Mouse (Mus musculus) embryonic facial prominence, embryonic 12.5 days (tissue): Measurements from ENCODE around the gene Parp16. TPM values are rescaled to one million over a fixed set of nuclear protein-coding genes. Genes with fewer than 3 reads are reported as not detected.
"Not testable (repeated sequence)": the region's sequence is repeated elsewhere in the genome, so short reads cannot be mapped to it uniquely, and the experiment has no call there.

Experiments used
- ATAC-seq: fragments of 200-750 bp; cut with Nextera tagmentation; 2 replicates; pipeline ENCODE4 v1.8.0; 2017; ENCODE audit not compliant: insufficient number of reproducible peaks, insufficient read depth, low FRiP score, low TSS enrichment
- H3K27ac ChIP-seq: fragments of 300-500 bp; sonication (generic); 2 replicates; pipeline ENCODE4 v1.5.1; 2016; ENCODE audit warnings: mild to moderate bottlenecking
- H3K27me3 ChIP-seq: fragments of 300-500 bp; sonication (generic); 2 replicates; pipeline ENCODE4 v1.6.1; 2016; ENCODE audit warnings: mild to moderate bottlenecking, moderate library complexity
- H3K36me3 ChIP-seq: fragments of 300-500 bp; sonication (generic); 2 replicates; pipeline ENCODE4 v1.6.1; 2016; ENCODE audit warnings: mild to moderate bottlenecking
- H3K4me1 ChIP-seq: fragments of 300-500 bp; sonication (generic); 2 replicates; pipeline ENCODE4 v1.6.1; 2016
- H3K4me2 ChIP-seq: fragments of 300-500 bp; sonication (generic); replicated peaks from 2 replicates; pipeline ENCODE4 v1.6.1; 2016; ENCODE audit warnings: mild to moderate bottlenecking, moderate library complexity
- H3K4me3 ChIP-seq: fragments of 300-500 bp; sonication (generic); 2 replicates; pipeline ENCODE4 v1.5.1; 2016; ENCODE audit warnings: mild to moderate bottlenecking
- H3K9ac ChIP-seq: fragments of 300-500 bp; sonication (generic); 2 replicates; pipeline ENCODE4 v1.6.1; 2016; ENCODE audit warnings: mild to moderate bottlenecking, moderate library complexity
- H3K9me3 ChIP-seq: fragments of 300-500 bp; sonication (generic); 2 replicates; pipeline ENCODE4 v1.6.1; 2016; ENCODE audit warnings: mild to moderate bottlenecking, moderate library complexity
- WGBS: fragments of 180-500 bp; shearing (Covaris S2); methylation state at CpG from one replicate; pipeline ENCODE4 v1.1.7; 2016; 5-methylcytosine and 5-hydroxymethylcytosine counted together
- polyA plus RNA-seq: library from polyadenylated mRNA; unstranded; fragments of >200 nt; fragmentation: Nextera tagmentation; extraction: Ambion mirVana; gene quantifications from 2 replicates; pipeline ENCODE4 v1.2.1, GENCODE M21; 2016

Gene Parp16
- polyA plus RNA-seq, 1 experiment from 2014 or later = 7.1 TPM

- ATAC-seq = no peak
- H3K4me3 ChIP-seq = no peak overlapping the region
- peaks cover 6% of the 10 kb centered on the region for H3K4me1 ChIP-seq
- H3K4me2 ChIP-seq = no peak overlapping the region
- 58% methylated on average over 1 of the region's 1 CpGs for WGBS
- no peaks in the 10 kb centered on the region for H3K9me3 ChIP-seq
- no peaks in the 10 kb centered on the region for H3K27me3 ChIP-seq
- H3K27ac ChIP-seq = peak overlapping the region; percentile 78; the same call in 1 of the 2 replicates
- H3K36me3 ChIP-seq = no peaks in the 10 kb centered on the region
- no peak overlapping the region for H3K9ac ChIP-seq
These were observed 5.5 kb downstream of the Parp16 start for GRCm38 (mm10) chr9:65200606-65201005.

- Histone ChIP-seq H3K9me3 (no peaks in the 10 kb centered on the region), H3K4me3 (no peak overlapping the region), H3K36me3 (no peaks in the 10 kb centered on the region), H3K9ac (no peak overlapping the region), H3K27ac (peak overlapping the region; percentile 78; the same call in 1 of the 2 replicates), H3K4me2 (no peak overlapping the region), H3K27me3 (no peaks in the 10 kb centered on the region), H3K4me1 (peaks cover 2% of the 10 kb centered on the region)
- 38% methylated on average over 3 of the region's 3 CpGs for WGBS
- no peak for ATAC-seq
These were observed 5.8 kb downstream of the Parp16 start for GRCm38 (mm10) chr9:65201021-65201380.

DNA sequence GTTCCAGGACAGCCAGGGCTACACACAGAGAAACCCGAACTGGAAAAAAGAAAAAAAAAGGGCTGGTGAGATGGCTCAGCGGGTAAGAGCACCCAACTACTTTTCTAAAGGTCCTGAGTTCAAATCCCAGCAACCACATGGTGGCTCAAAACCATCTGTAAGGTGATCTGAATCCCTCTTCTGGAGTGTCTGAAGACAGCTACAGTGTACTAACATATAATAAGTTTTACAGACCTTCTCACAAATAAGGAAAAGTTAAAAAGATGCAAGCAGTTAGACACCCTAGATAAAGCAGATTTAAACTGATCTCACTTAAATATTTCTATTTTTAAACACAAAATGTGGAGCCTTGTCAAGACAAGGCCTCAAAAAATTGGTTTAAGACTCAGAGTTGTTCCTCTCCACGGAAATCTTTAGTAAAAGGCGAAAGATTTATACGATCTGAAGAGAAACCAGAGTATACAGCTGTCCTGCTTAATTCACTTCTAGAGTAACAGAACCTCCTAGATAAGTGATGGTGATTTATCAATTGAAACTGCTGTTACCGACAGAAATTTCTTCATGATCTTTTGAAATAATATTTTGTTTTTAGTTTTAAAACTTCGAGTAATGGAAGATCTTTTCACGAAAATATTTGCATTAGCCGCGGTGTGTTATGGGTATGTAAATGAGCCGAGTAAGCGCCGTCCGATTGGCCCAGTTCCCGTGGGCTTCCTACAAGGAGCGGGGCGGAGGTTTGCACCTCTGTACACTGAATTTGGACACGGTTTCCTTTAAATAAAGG is 6.4 kb downstream of the Parp16 start:
- Histone ChIP-seq H3K9ac (peak overlapping the region; percentile 40), H3K36me3 (no peaks in the 10 kb centered on the region), H3K27me3 (no peaks in the 10 kb centered on the region), H3K9me3 (no peaks in the 10 kb centered on the region), H3K4me2 (peak overlapping the region; percentile 49), H3K27ac (peak overlapping the region; percentile 78), H3K4me1 (no peaks in the 10 kb centered on the region), H3K4me3 (peak overlapping the region; percentile 33)
- peak; percentile 85 for ATAC-seq
- WGBS = under 1% methylated on average over 18 of the region's 18 CpGs

GRCm38 (mm10) chr9:65202165-65202754 is 7.1 kb downstream of the Parp16 start:
- H3K4me1 ChIP-seq = no peaks in the 10 kb centered on the region
- no peak for ATAC-seq
- 21% methylated on average over 11 of the region's 11 CpGs for WGBS
- H3K9me3 ChIP-seq = no peaks in the 10 kb centered on the region
- peak overlapping the region; percentile 49 for H3K4me2 ChIP-seq
- H3K36me3 ChIP-seq = no peaks in the 10 kb centered on the region
- H3K27ac ChIP-seq = peak overlapping the region; percentile 67; the same call in 1 of the 2 replicates
- peak overlapping the region; percentile 33 for H3K4me3 ChIP-seq
- peak overlapping the region; percentile 40 for H3K9ac ChIP-seq
- no peaks in the 10 kb centered on the region for H3K27me3 ChIP-seq

DNA sequence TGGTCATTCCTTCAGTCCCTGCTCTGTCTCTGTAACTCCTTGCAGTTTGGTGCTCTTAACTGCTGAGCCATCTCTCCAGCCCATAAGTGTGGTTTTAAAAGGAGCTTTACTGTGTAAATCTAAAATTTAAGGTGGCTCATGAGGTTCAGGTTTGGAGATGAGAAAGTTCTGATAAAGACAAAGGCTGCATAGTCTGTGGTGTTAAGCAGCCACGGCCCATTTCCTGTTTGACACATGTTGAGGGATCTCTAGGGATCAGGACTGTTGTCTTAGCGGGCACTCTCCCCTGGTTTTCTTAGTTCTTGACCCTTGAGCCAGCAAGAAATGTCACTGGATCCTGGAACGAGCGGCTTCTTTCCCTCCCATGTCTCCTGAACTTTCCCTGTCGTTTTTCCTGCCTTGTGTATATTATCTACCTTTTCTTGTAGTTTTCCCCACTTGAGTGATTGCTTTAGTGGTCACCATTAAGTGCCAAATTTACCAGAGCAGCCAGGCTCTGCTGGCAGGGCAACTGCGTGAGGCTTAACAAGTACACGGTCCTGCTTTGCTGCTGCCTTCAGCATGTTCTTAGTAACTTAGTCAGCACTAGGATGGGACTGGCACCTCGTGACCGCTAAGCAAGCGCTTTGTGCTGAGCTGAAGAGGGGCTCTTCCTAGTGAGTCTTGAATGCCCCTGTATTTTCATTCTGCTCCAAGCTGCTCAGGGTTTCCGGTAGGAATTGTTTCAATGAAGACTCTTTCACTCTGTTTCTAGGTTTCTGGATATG is 10.1 kb downstream of the Parp16 start:
- H3K9me3 ChIP-seq = no peaks in the 10 kb centered on the region
- ATAC-seq = no peak
- no peaks in the 10 kb centered on the region for H3K4me1 ChIP-seq
- no peak overlapping the region for H3K9ac ChIP-seq
- WGBS = 49% methylated on average over 11 of the region's 11 CpGs
- no peak overlapping the region for H3K4me3 ChIP-seq
- H3K4me2 ChIP-seq = no peak overlapping the region
- 0 out of 2 replicates have a peak overlapping the region, but pooled peaks have one; percentile 46 for H3K27ac ChIP-seq
- H3K27me3 ChIP-seq = no peaks in the 10 kb centered on the region
- no peaks in the 10 kb centered on the region for H3K36me3 ChIP-seq

DNA sequence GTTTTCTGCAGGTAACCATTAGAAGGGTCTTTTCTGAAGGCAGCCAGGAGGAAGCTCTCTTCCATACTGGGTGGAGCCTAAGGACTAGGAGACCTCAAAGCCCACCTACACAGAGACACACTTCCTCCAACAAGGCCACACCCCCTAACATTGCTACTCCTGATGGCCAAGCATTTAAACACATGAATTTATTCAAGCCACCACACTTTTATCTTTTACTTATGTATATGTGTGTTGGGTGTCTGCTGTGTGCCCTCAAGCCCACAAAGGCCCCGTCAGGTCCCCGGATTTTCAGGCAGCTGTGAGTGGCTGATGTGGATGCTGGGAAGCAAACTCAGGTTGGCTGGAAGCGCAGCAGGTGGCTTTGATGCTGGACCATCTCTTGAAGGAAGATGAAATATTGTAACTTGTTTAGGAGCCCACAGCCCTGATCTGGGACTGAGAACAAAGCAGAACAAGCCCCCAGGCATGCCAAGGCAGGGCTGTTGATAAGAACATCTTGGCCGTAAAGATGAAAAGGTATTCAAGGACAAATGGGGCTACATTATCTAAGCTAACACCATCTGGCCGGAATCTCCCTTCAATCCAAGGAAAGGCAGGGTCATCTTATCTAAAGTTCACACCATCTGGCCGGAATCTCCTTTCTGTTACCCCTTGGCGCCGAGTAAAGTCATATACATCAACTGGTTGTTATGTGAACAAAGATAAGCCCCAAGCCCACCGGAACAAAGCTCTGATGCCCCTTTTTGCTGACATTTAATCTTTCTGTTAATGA is 12.1 kb downstream of the Parp16 start:
- H3K36me3 ChIP-seq, H3K27me3 ChIP-seq, H3K9ac ChIP-seq, H3K4me2 ChIP-seq, H3K9me3 ChIP-seq, ATAC-seq, H3K27ac ChIP-seq, H3K4me1 ChIP-seq, H3K4me3 ChIP-seq: not testable (repeated sequence)
- WGBS = 95% methylated on average over 9 of the region's 9 CpGs

GRCm38 (mm10) chr9:65208293-65209179 is 13.4 kb downstream of the Parp16 start:
- no peaks in the 10 kb centered on the region for H3K36me3 ChIP-seq
- H3K4me2 ChIP-seq = no peak overlapping the region
- 90% methylated on average over 32 of the region's 32 CpGs for WGBS
- no peaks in the 10 kb centered on the region for H3K27me3 ChIP-seq
- no peak overlapping the region for H3K27ac ChIP-seq
- H3K4me3 ChIP-seq = no peak overlapping the region
- H3K9me3 ChIP-seq = no peaks in the 10 kb centered on the region
- ATAC-seq = no peak
- H3K9ac ChIP-seq = no peak overlapping the region
- no peaks in the 10 kb centered on the region for H3K4me1 ChIP-seq

GRCm38 (mm10) chr9:65211598-65211997 is 16.4 kb downstream of the Parp16 start:
- Histone ChIP-seq H3K27ac (no peak overlapping the region), H3K4me1 (peaks cover 7% of the 10 kb centered on the region), H3K36me3 (no peaks in the 10 kb centered on the region), H3K4me3 (no peak overlapping the region), H3K27me3 (no peaks in the 10 kb centered on the region), H3K9me3 (no peaks in the 10 kb centered on the region), H3K4me2 (no peak overlapping the region), H3K9ac (no peak overlapping the region)
- no peak for ATAC-seq
- 30% methylated on average over 1 of the region's 1 CpGs for WGBS

GRCm38 (mm10) chr9:65214425-65214777 is 19.2 kb downstream of the Parp16 start:
- peak overlapping the region; percentile 83 for H3K4me2 ChIP-seq
- ATAC-seq = no peak
- H3K27me3 ChIP-seq = no peaks in the 10 kb centered on the region
- peaks cover 7% of the 10 kb centered on the region for H3K4me1 ChIP-seq
- no peak overlapping the region for H3K9ac ChIP-seq
- no peaks in the 10 kb centered on the region for H3K36me3 ChIP-seq
- H3K27ac ChIP-seq = peak overlapping the region; percentile 77; the same call in 1 of the 2 replicates
- H3K4me3 ChIP-seq = peak overlapping the region; percentile 67
- WGBS = 14% methylated on average over 10 of the region's 10 CpGs
- H3K9me3 ChIP-seq = no peaks in the 10 kb centered on the region

DNA sequence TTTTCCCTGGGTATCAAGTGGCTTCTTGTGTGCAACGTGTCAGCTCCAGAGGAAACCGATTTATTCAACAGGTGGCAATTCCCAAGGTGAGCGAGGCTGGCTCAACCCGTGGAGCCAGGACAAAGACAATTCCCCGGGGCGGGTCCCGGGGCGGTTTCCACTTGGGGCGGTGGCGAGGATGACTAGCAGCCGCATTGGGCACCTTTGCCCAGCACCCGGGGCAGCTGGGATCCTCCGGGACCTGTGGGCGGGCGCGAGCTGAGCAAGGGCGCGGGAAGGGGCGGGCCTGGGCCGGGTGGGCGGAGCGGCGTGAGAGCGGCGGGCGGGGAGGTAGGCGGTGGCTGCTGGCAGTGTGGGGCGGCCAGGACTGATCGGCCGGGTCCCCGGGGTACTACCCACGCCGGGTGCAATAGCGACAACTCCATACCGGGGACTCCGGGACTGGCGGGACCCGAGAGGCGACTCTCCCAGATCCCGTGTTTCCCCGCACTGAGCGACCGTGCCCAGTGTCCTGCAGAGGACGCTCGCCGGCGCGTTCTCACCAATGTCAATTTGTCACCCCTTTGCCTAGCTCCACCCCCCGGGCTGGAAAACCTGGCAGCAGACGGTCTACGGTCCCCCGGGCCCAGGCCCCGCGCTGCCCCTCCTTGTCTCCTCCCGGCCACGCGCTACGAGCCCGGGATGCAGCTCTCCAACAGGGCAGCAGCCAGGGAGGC is 19.8 kb downstream of the Parp16 start:
- H3K36me3 ChIP-seq = no peaks in the 10 kb centered on the region

More for the DNA sequence above, 19.8 kb downstream of the Parp16 start:
- ATAC-seq = peak; percentile 95
- Histone ChIP-seq H3K4me3 (peak overlapping the region; percentile 67), H3K9ac (peak overlapping the region; percentile 79), H3K4me1 (peaks cover 7% of the 10 kb centered on the region), H3K27me3 (no peaks in the 10 kb centered on the region), H3K4me2 (peak overlapping the region; percentile 83), H3K27ac (peak overlapping the region; percentile 77), H3K9me3 (no peaks in the 10 kb centered on the region)
- 1% methylated on average over 58 of the region's 59 CpGs for WGBS
